Mouse (Mus musculus) naive thymus-derived CD4-positive, alpha-beta T cell, adult 2 months (primary cell): ENCODE data around the gene Vmn1r65.
"Not testable (repeated sequence)": the region's sequence is repeated elsewhere in the genome, so short reads cannot be mapped to it uniquely, and the experiment has no call there.

Source experiments
- DNase-seq: peaks from one replicate; pipeline ENCODE4 v3.0.0-alpha.2; 2011; ENCODE audit warnings: low read depth

Gene Vmn1r65

GRCm38 (mm10) chr7:6010910-6011309, at the start of gene Vmn1r65:
TSS of gene Vmn1r65 (minus strand) at chr7:6011010.
- DNase-seq = no peak

GRCm38 (mm10) chr7:6044861-6045260, 34.1 kb upstream of the Vmn1r65 start, which contains the start of gene Nlrp4c:
TSS of gene Nlrp4c (plus strand) at chr7:6045161.
- DNase-seq = no peak

- DNase-seq = not testable (repeated sequence)
These were observed 28.4 kb downstream of the Vmn1r65 start for GRCm38 (mm10) chr7:5982426-5982825.

- DNase-seq = not testable (repeated sequence)
These were observed 38.3 kb downstream of the Vmn1r65 start for GRCm38 (mm10) chr7:5972546-5972945.
